In the genomic region with DNA sequence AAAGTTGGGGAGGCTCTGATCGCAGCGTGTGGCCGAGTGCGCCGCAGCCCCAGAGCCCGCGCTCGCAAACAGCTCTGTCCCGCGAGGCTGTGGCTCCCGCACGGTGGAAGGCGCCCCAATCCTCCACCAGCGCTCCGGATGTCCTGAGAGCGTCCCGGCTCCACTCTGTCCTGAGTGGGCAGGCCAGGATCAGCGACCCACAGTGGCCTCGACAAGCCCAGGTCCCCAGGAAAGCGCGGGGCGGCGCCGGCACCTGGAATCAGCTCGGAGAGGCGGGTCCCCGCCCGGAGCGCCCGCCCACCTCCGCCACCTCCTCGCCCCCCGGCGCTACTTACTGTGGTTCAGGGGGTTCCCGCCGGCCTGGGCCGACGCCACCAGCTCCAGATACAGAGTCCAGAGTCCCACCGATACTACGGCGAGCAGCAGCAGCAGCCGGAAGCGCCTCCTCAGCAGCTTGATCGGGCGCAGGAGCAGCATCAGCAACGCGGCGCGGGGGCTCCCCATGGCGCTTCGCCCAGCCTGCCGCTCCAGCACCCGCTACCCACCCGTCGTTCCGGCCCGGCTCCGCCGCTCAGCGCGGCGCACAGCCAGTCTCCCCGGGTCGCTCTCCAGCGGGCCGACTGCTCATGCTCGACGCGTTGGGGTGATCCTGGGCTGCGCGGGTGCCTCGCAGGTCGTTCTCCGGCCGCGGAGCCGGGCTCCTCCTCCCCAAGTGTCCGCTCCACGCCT, we compare ENCODE assay signal across 9 mouse cellular contexts. TPM values are rescaled to one million over a fixed set of nuclear protein-coding genes. Genes with fewer than 3 reads are reported as not detected.
A peak's percentile ranks its signal among the peaks of the same experiment; 100 is the strongest.
DNase-seq lines count a peak whose midpoint lies in the region; ATAC-seq and TF ChIP-seq lines count a peak whose summit lies in the region.
"Had no signal": no experiment of that assay in that cellular context is flagged by ENCODE, and none has a peak within 500 bp of the region (broad histone marks: within the 10 kb centered on the region; RNA-seq: fewer than 3 reads in every experiment).

D330020A13Rik (plus strand) TSS at position 309 of the 729 bp plus-strand sequence.
B4galnt3 (minus strand) TSS at position 504 of the 729 bp plus-strand sequence.

- peak within 1 kb of the TSS; percentile 95 for H3K4me2 ChIP-seq in limb, embryonic 12.5 days
- peak within 1 kb of the TSS; percentile 100 for H3K4me2 ChIP-seq in midbrain, embryonic 15.5 days

- H3K4me3 ChIP-seq in bone marrow macrophage, adult 2 months (ENCODE audit: insufficient read depth, low read length) = peak within 1 kb of the TSS; percentile 56
- H3K4me3 ChIP-seq in kidney, adult 2 months (ENCODE audit: insufficient read depth, low read depth, low read length) = peak within 1 kb of the TSS; percentile 66
- H3K4me3 ChIP-seq in limb, embryonic 12.5 days (replicated peaks) = peak within 1 kb of the TSS; percentile 70
- H3K4me3 ChIP-seq in midbrain, embryonic 15.5 days = peak within 1 kb of the TSS; percentile 86

- no peaks in the 10 kb centered on the region for H3K9me3 ChIP-seq in limb, embryonic 12.5 days
- H3K9me3 ChIP-seq in midbrain, embryonic 15.5 days = no peaks in the 10 kb centered on the region

- no peak within 1 kb of the TSS for H3K27ac ChIP-seq in bone marrow macrophage, adult 2 months (ENCODE audit: insufficient read depth, low read depth, low read length)
- peak within 1 kb of the TSS; percentile 12; the same call in 1 of the 2 replicates for H3K27ac ChIP-seq in kidney, adult 2 months (ENCODE audit: insufficient read depth, low read depth, low read length)
- no peak within 1 kb of the TSS for H3K27ac ChIP-seq in limb, embryonic 12.5 days
- no peak within 1 kb of the TSS for H3K27ac ChIP-seq in midbrain, embryonic 15.5 days

- ATAC-seq in limb, embryonic 12.5 days (ENCODE audit: insufficient number of reproducible peaks, insufficient read depth, low FRiP score, low TSS enrichment, low read depth) = peak; percentile 80
- ATAC-seq in midbrain, embryonic 15.5 days (replicated peaks) = peak; percentile 91

- no peak for TF ChIP-seq POLR2A in bone marrow macrophage, adult 2 months (IDR thresholded peaks at IDR 0.05; ENCODE audit: borderline replicate concordance, low read depth, low read length)
- TF ChIP-seq POLR2A in kidney, adult 2 months (IDR thresholded peaks at IDR 0.05; ENCODE audit: low read depth, low read length) = no peak

- H3K4me1 ChIP-seq in bone marrow macrophage, adult 2 months (ENCODE audit: control insufficient read depth, insufficient read depth, low read length) = no peaks in the 10 kb centered on the region
- 0 out of 2 replicates have a peak, but pooled peaks cover 2% of the 10 kb centered on the region for H3K4me1 ChIP-seq in kidney, adult 2 months (ENCODE audit: control insufficient read depth, insufficient read depth, low read length)
- no peaks in the 10 kb centered on the region for H3K4me1 ChIP-seq in limb, embryonic 12.5 days (replicated peaks)
- H3K4me1 ChIP-seq in midbrain, embryonic 15.5 days = peaks cover 8% of the 10 kb centered on the region; the same call in 1 of the 2 replicates

- TF ChIP-seq CTCF in bone marrow macrophage, adult 2 months (IDR thresholded peaks at IDR 0.05; ENCODE audit: low read depth, low read length) = no peak
- no peak for TF ChIP-seq CTCF in kidney, adult 2 months (conservative IDR thresholded peaks at IDR 0.05; ENCODE audit: insufficient read depth, insufficient read length, low read depth, low read length)

- H3K9ac ChIP-seq in limb, embryonic 12.5 days (replicated peaks) = peak within 1 kb of the TSS; percentile 63
- H3K9ac ChIP-seq in midbrain, embryonic 15.5 days = peak within 1 kb of the TSS; percentile 65

- WGBS in kidney, adult 2 months = 1% methylated on average over 79 of the region's 79 CpGs
- WGBS in limb, embryonic 12.5 days = under 1% methylated on average over 78 of the region's 79 CpGs
- under 1% methylated on average over 76 of the region's 79 CpGs for WGBS in midbrain, embryonic 15.5 days

- no peaks in the 10 kb centered on the region for H3K27me3 ChIP-seq in kidney, adult 2 months (replicated peaks; ENCODE audit: control insufficient read depth, insufficient read depth, low read length)
- peaks cover 53% of the 10 kb centered on the region for H3K27me3 ChIP-seq in limb, embryonic 12.5 days
- H3K27me3 ChIP-seq in midbrain, embryonic 15.5 days (replicated peaks) = peaks cover 14% of the 10 kb centered on the region

- peak; percentile 39 for DNase-seq in gastrocnemius, postnatal 14 days
- no peak for DNase-seq in gastrocnemius, adult 18-20 months (ENCODE audit: low spot score)
- DNase-seq in forelimb bud, embryonic 11.5 days (ENCODE audit: low read depth, low spot score) = peak; percentile 20
- DNase-seq in kidney, adult 2 months = peak; percentile 72
- peak; percentile 46 for DNase-seq in testis, postnatal 14 days (ENCODE audit: low spot score)

- intact Hi-C loops in gastrocnemius, postnatal 14 days (cut with DNase I; ENCODE audit: low total_unique reads) = no loop called here

- H3K36me3 ChIP-seq in kidney, adult 2 months (ENCODE audit: control insufficient read depth, insufficient read depth, low read length) = no peaks in the 10 kb centered on the region
- no peaks in the 10 kb centered on the region for H3K36me3 ChIP-seq in limb, embryonic 12.5 days
- H3K36me3 ChIP-seq in midbrain, embryonic 15.5 days (replicated peaks) = no peaks in the 10 kb centered on the region

RNA-seq across cellular contexts. Expression of gene D330020A13Rik, which starts in this region (rescaled TPM):
- under 1 TPM in 1 of 2 experiments, not detected in 1; 0.21 TPM for total RNA-seq in gastrocnemius, postnatal 14 days (2021)
- not detected for total RNA-seq in gastrocnemius, adult 18-20 months (2021)
- not detected in 2 replicates for polyA plus RNA-seq in bone marrow macrophage, adult 2 months (2012; ENCODE audit: insufficient read depth, insufficient read length, missing spikeins)
- polyA plus RNA-seq in kidney, adult 2 months (2012; rRNA removed) = 0.09 and 0.22 TPM in 2 replicates
- polyA plus RNA-seq in limb, embryonic 12.5 days (2016; fragmentation: Nextera tagmentation; extraction: Ambion mirVana) = 0.29 and 0.35 TPM in 2 replicates
- polyA plus RNA-seq in midbrain, embryonic 15.5 days (2015; fragmentation: Nextera tagmentation; extraction: Ambion mirVana) = not detected in 2 replicates
- total RNA-seq: MEL had no signal

RNA-seq across cellular contexts. Expression of gene B4galnt3, which starts in this region (rescaled TPM):
- total RNA-seq in gastrocnemius, postnatal 14 days (2021) = 1 to 10 TPM; 2.7 TPM
- total RNA-seq in gastrocnemius, adult 18-20 months (2021) = 1 to 10 TPM in 1 of 2 experiments, under 1 TPM in 1; 0.98 to 1.1 TPM
- polyA plus RNA-seq in bone marrow macrophage, adult 2 months (2012; ENCODE audit: insufficient read depth, insufficient read length, missing spikeins) = not detected in 2 replicates
- polyA plus RNA-seq in kidney, adult 2 months (2012; rRNA removed) = 28.9 and 35.3 TPM in 2 replicates
- polyA plus RNA-seq in limb, embryonic 12.5 days (2016; fragmentation: Nextera tagmentation; extraction: Ambion mirVana) = 0.73 and 0.78 TPM in 2 replicates
- polyA plus RNA-seq in midbrain, embryonic 15.5 days (2015; fragmentation: Nextera tagmentation; extraction: Ambion mirVana) = 0.11 and 0.22 TPM in 2 replicates

Comparison
In these comparisons a context has a peak if more than half of its experiments do, and no peak if none do; other contexts are left out.
1. RNA of gene B4galnt3 (polyA plus RNA-seq): 28.9 to 35.3 TPM in kidney, adult 2 months; 0.73 to 0.78 TPM in limb, embryonic 12.5 days, 0.11 to 0.22 TPM in midbrain, embryonic 15.5 days and not detected in bone marrow macrophage, adult 2 months; every median in the first group is over 10 times any median in the second.
2. Peak in ATAC-seq, H3K4me3 ChIP-seq, H3K9ac ChIP-seq and H3K4me2 ChIP-seq in limb, embryonic 12.5 days; RNA of the genes that start here not detected or under 1 TPM.
3. Peak in ATAC-seq, H3K4me3 ChIP-seq, H3K9ac ChIP-seq and H3K4me2 ChIP-seq in midbrain, embryonic 15.5 days; RNA of the genes that start here not detected or under 1 TPM.
4. Peak in every context shown above with its lines, with median percentiles within 50 percentile points of each other: H3K4me3 ChIP-seq.